Mouse (Mus musculus) brain, embryonic 14.5 days (tissue): Measurements from ENCODE around the gene Slc35g2.

Experiments used
- CTCF ChIP-seq: fragments of 200-500 bp; IDR thresholded peaks from 2 replicates; pipeline ENCODE4 v1.5.1; 2012; ENCODE audit warnings: inconsistent platforms, mild to moderate bottlenecking, moderate library complexity, borderline replicate concordance; ENCODE audit not compliant: insufficient read depth, insufficient read length; ENCODE audit errors: extremely low read depth
- POLR2A ChIP-seq: fragments of 200-500 bp; IDR thresholded peaks from 2 replicates; pipeline ENCODE4 v1.6.1; 2012; ENCODE audit warnings: mild to moderate bottlenecking, inconsistent platforms, borderline replicate concordance; ENCODE audit not compliant: poor library complexity, insufficient read depth, insufficient read length, severe bottlenecking; ENCODE audit errors: extremely low read depth

DNA sequence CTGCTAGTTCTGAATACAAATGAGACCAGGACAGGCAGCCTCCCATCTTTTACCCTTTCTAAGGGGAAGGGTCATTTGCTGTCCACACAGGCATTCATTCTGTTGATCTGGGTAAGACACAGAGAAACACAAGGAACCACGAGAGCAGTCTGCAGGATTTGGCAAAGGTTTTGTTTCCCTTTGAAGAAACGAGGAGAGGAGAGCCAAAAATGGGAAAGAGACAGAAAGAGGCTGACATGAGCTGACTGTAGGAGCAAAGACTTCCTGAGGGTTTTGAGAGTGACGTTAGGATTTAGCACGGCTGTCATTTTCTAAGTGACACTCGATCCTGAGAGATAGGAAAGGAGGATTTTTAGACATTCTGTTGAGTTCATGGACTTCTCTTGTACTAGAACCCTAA, 3.1 kb upstream of the Slc35g2 start:
- TF ChIP-seq CTCF (no peak), POLR2A (no peak)
